Mouse (Mus musculus) layer of hippocampus, postnatal 14 days (tissue): Measurements from ENCODE around the gene Supt4a. TPM values are rescaled to one million over a fixed set of nuclear protein-coding genes. Genes with fewer than 3 reads are reported as not detected.

ENCODE experiments used
- DNase-seq, 2 experiments: peaks; one replicate each; pipeline ENCODE4 v3.0.0; 2021 to 2022; ENCODE audit warnings: low spot score in 2 of 2, mixed read lengths in 1 of 2
- total RNA-seq, 2 experiments: library from RNA; stranded (reverse); gene quantifications; 2 replicates each; pipeline ENCODE4 v1.2.3; 2021

Gene Supt4a
- total RNA-seq, 2 experiments from 2014 or later = 60.6 to 63.4 TPM

DNA sequence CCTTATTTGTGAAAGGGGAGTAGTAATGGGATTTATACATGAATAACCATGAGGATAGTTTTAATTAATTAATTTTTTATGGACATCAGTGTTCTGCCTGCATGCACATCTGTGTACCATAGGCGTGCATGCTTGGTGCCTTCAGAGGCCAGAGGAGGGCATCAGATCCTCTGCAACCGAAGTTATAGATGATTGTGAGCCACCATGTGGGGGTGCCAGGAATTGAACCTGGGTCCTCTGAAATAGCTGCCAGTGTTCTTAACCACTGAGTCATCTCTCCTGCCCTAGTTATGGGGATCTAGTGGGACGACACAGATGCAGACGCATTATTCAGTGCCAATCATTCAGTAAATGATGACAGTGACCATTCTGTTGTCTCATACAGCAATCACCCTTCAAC, 14.5 kb upstream of the Supt4a start:
- no peak for DNase-seq

DNA sequence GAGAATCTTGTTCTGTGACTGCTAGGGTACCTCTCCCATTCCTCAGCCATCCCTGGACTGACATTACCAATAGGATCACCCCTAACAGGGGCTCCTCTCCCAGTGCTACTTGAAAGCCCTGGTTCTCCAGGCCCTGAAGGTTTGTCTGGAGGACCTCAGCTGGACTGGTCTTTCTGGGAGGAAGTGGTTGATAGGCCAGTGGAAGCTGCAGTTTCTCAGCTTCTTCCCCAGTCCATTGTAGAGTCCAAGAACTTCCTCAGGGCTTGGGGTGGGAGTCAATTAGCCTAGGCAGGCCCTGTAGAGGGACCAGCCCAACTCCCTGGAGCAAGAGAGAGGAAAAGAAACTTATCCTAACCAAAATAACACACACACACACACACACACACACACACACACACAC, 11.8 kb upstream of the Supt4a start:
- no peak for DNase-seq

DNA sequence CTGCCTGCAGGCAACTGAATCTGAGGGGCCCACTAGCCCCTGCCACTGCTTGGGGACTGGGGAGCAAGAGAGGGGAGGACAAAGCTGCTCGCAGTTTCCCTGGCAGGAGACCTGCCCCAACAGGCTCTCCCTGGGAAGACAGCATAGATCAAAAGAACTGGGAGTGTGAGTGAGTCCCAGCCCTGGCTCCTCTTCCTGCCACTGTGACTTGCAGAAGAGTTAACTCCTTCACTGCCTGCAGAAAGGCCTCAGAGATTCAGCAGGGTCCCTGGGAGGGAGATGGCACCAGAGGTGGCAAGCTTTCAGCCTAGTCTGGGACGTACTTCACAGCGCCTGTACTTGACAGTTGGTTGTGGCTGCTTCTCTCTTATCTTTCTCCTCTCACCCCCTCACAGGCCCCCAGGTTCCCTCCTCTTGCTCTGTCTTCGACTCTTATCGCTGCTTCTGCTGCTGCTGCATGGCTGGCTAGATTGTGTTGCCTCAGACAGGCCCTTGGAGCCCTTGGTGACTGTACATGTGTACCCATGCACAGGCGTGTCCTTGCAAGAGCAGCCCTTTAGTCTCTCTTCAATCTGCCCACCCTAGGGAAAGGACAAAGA, 11.3 kb upstream of the Supt4a start:
- no peak for DNase-seq

DNA sequence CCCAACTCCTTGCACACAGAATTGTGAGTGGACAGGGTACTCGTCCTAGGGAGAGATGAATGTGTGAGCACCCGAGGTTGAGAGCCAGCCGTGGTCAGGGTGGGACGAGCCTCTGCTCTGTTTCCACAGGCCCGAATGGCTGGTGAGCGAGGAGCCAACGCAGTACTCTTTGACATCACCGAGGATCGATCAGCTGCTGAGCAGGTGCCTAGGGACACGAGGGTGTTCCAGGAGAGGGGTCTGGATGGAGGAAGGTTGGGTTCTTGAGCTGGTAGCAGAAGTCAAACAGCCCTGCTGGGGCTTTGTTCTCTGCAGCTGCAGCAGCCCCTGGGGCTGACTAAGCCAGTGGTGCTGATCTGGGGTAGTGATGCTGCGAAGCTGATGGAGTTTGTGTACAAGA, 10.3 kb upstream of the Supt4a start:
- no peak for DNase-seq

DNA sequence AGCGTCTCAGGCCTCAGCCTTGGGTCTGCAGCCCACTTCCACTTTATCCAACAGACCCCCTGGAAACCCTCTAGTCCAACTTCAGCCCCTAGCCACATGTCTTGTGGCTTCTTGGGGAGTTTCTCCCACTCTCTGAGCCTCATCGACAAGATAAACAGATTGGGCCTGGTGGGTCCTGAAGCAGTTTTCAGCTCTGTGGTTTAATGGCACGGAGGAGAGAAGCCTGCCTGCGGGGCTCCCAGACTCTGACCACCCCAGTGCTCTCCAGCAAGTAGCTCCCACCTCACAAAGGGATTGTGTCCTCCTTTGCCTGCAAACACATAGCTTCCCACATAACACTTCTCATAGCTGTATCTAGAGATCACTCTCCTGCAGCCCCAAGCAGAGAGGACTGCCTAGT, 9.9 kb upstream of the Supt4a start:
- no peak for DNase-seq

DNA sequence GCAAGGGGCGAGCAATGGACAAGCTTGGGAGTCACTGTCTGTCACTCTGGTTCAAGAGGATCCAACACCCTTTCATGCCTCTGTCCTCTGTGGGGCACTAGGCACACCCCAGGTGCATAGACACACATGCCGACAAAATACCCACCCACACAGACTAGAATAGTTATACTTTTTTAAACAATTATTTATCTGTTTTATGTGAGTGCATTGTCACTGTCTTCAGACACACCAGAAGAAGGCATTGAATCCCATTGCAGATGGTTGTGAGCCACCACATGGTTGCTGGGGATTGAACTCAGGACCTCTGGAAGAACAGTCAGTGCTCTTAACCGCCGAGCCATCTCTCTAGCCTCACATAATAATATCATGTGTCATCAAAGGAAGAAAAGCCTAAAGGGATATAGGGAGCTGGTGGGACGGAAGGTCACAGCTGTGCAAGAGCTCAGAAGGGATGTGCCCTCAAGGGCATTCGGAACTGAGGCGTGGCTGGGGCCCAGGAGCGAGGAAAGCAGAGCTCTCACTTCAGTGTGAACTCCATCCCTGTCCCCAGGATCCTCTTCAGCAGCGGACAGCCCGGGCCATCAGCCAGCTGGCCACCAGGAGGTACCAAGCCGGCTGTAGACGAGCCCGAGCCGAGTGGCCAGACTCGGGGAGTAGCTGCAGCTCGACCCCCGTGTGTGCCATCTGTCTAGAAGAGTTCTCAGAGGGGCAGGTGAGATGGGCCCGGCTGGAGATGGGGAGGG, 8.3 kb upstream of the Supt4a start:
- DNase-seq = no peak

DNA sequence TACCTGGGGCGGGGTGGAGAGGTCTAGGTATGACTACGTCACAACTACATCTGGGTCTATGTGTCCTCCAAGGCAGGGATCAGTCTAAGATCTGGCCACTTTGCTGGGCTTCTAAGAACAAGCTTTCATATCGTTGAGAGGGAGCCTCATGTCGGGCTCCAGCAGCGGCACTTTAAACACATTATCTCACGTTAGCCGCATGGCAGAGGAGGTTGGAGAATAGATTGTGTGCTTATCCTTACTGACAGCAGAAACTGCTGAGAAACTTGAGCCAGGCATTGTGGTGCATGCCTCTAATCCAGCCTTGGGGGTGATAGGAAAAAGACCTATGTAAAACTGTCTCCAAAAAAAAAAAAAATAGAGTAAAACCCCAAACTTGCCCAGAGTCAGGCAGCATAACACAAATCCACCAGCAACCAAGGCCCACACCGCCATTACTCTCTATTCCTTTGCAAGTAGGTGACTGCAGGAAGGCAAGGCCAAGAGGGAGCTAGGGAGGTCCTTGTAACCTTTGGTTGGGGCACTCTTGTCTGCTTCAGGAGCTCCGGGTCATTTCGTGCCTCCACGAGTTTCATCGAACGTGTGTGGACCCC, 7.7 kb upstream of the Supt4a start:
- DNase-seq = no peak

DNA sequence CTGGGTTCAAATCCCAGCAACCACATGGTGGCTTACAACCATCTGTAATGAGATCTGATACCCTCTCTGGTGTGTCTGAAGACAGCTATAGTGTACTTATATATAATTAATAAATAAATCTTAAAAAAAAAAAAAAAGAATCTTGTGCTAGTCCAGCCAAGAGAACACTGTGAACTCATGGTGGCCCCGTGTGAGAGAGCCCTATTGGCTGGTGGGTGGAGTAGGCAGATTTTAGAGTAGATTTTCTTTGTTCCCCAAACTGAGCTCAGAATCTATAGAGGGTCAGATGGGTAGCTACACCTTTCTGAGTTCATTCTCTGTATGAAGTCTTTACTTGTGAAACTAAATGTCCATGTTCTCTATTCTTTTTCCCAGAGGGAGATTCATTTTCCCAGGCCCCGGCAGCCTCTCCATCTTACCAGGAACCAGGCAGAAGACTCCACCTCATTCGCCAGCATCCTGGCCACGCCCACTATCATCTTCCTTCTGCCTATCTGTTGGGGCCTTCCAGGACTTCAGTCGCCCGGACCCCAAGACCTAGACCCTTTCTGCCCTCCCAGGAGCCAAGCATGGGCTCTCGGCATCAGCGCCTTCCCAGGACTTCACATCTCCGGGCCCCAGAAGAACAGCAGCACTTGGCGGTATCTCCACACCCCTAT, 6.6 kb upstream of the Supt4a start:
- DNase-seq = no peak

DNA sequence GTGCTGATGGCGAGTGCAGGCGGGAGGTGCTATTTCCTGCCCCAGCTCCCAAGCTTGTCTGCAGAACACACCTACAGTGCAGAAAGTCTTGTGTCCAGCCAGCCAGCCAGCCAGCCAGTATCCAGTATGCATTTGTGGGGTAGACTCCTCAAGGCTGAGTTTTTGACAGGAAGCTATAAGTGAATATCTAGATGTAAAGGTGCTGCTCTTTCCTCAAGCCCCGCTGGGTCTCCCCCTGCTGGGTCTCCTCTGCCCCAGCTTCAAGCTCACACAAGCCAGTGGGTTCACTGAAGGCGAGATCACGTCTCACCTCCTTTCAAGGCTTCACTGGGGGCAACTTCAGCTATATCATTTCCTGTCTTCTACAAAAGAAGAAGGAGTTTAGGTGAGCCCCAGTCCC, 3.0 kb upstream of the Supt4a start:
- no peak for DNase-seq

DNA sequence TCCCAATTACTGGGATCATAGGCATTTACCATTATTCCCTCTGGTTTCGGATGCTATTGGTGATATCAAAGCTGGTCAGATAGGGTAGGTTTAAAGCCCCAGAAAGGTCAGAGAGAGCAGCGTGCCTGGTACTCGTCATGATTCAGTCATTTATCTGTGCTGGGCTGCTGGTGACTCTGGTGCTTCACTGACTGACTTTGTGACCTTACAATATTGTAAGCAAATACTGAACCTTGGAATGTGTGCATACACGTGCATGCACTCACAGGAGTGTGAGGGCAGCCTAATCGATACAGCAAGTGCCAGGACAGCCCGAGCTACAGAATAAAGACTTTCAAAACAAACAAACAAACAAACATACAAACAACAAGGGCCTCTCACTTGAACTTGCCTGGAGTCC, 1.7 kb upstream of the Supt4a start:
- no peak for DNase-seq

DNA sequence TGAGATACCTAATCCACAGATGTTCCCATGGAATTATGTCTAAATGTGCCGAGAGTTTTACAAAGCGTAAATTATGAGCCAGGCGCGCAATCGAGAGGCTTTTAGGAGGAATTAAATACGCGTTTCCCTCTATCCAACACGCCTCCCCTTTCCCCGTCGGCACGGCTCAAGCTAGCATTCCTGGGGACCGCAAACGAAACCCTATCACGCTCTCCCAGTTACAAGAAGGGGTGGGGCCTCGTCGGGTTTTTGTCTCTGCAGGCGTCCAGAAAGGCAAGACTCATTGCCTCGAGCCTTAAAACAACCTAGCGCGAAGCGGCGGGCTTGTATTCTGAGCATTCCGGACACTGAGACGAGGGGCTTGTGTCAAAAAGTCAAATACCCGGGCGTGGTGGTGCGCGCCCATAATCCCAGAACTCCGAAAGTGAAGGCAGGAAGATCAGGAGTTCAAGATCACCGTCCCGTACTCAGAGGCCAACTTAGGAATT, 661 bp upstream of the Supt4a start:
- peak in 1 of 2 experiments; percentile 39 for DNase-seq

DNA sequence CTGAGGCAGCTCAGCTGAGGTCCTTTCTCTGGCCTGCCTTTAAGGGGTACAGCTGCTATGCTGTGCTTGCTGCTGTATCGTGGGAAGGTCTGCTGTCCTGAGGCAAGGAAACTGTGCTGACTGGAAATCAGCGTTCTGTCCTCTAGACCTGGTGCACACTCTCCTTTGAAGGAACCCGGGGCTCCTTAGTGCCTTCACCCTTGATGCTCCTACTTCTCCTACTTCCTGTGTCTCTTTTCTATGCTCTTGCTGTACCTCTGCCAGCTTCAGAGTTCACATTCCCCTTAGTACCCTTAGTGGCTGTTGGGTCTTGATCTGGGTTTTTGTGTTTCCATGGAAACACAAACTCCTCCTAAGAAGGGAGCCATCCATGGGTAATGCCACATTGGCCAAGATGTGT, 6.3 kb downstream of the Supt4a start:
- DNase-seq = no peak

DNA sequence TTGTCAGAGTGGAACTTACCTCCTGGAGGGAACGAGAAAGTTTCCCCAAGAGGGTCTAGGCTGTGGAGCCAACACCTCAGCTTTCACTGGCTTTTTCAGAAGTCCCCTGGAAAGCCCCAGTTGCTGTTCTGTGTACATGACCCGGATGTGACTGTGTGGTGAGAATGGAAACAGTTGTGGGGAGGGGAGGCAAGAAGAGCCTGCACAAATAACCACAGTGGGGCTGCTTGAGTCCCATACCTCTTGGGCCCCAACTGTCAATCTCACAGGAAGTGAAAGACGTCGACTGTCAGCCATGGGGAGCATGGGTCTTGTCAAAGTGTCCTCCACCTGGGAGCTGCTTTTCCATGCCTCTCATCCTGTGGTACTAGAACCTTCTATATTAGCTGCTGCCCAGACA, 7.6 kb downstream of the Supt4a start:
- no peak for DNase-seq

DNA sequence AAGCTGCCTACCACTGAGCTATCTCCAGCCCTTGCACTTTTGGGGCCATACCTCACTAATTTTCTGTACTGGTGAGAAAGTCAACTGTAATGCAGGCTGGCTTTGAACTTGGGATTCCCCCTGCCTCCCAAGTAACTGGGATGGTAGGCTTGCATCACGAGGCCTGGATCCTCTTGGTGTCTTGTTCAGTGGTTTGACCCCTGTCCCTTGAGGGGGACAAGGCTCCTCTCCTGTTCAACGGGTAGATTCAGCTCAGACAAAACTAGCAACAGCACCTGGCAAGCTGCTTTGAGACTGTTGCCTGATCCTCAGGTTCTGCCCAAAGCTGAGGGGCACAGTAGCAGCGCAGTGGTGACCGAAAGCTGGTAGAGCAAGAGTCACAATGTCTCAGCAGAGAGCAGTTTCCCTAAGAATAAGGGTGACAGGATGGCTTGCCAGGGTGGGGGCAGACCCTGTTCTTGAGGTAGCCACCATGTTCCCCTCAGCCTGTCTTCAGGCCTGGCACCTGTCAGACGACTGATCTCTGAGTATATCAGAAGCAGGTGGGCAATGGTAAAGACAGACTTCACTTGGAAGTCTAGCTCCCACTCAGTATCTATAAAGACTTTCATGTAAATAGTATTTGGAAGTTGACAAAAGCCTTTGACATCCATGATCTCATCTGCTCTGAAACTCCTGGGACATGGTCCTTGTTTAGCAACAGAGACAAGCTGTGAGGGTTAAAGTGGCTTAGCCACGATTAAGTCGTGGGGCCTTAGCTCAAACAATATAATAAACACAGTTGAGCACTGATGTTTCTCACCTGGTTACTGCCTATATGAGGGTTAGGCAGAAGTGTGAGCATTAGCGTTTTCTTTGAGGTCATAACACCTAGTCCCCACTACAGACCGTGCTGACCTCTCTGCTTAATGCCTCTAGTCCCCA, 8.5 kb downstream of the Supt4a start:
- DNase-seq = no peak

DNA sequence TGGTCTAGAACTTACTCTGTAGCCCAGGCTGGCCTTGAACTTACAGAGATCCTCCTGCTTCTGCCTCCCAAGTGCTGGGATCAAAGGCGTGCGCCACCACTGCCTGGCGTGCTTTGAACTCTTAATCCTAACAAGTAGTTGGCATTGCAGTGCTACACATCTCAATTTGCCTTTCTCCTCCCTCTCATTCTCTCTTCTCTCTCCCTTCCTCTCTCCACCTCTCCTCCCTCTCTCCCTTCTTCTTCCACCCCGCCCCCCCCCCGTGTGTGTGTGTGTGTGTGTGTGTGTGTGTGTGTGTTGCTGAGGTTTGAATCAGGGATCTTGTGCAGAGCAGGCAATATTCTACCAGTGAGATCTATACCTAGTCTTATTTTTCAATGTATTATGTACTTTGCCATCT, 10.0 kb downstream of the Supt4a start:
- DNase-seq = no peak

DNA sequence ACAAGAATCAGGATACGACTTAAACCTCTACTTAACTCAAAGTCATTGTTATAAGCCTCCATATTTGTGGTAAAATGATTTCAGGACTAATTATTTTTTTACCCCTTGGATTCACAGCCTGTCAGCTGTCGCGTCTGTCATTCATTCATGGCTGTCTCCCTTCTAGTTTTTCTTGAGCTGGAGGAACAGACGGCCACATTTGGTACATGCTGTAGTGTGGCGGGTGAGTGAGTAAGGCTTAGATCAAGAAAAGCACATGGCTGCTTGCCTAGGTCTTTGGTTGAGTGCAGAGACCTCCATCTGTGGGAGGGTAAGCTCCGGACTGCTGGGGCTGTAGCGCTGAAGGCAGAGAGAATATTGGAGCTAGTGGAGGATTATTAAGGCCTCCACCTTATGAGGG, 10.4 kb downstream of the Supt4a start:
- DNase-seq = no peak

DNA sequence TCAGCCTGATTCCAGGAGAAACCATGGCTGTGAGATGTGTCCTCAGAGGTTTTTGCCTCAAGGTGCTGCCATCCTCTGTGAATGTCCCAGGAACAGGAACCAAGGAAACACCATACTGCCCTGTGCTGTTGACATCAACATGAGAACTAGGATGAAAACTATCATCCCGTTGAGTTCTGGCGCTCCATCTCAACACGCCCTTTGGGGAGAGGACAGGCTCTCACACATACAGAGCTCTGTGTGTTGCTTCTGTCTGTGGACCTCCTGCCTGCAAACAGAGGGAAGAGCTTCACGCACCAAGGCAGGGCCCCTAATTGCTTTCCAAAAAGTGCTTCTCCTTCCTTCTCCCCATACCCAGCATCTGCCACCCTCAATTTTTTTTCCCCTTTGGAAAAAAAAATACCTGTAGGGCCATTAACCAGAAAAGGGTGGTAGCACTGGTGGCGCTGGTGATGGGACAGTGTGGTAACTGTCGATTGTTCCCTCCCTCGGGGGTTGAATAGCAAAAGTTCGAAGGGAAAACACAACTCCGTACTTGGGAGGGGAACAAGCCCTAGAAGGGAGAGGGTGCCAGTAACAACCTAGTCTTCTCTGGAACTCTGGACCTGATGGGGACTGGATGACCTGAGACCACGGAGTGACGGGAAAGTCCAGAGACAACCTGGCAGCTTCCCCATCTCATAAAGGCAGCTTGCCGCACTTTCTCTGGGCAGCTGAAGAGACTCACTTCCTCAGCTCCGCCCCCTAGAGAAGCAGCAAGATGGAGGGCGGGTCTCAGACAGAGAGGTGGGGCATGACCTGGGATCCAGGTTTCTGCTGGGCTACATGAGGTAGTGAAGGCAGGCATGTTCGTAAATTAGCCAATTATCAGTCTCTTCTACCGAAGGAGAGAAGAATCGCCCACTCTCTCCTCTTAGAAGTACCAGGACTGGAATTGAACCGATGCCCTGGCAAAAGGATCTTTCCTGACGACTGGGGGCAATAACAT, 11.1 kb downstream of the Supt4a start:
- DNase-seq = no peak

DNA sequence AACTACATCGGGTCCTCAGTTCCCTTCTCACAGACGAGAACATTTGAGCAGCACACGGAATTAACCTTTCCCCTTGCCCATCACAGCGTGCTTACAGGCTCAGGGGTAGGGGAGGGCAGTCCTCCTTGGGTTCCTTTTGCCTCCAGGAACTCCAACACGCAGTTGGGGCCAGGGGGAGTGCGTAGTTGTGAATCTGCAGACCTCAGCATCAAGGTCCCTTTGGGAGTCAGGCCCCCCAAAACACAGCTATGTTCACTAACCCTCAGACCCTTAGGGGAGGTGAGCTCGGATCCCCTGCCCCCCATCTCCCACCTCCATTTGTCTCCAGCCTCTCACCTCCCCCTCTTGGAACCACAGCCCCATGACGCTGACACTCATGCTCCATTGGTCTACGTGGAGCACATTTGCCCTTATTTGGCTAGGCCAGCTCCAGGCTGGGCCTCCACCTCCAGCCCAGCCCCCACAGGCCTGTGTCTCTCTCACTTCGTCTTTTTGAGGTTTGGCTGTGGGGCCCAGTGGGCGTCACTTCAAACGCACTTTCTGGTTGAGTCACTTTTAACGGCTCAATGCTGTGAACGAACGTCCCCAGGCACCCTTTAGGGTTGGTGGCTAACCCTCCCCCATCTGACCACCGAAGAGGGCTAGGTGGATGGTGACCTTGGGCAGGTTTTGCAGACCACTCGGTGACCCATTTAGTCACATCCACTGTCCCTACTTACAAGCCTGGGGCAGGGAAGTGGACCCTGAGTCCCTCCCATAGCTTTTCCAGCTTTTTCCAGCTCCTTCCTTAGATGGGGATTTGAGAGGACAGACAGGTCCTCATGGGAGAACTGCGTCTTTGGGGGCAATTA, 12.1 kb downstream of the Supt4a start:
- no peak for DNase-seq

DNA sequence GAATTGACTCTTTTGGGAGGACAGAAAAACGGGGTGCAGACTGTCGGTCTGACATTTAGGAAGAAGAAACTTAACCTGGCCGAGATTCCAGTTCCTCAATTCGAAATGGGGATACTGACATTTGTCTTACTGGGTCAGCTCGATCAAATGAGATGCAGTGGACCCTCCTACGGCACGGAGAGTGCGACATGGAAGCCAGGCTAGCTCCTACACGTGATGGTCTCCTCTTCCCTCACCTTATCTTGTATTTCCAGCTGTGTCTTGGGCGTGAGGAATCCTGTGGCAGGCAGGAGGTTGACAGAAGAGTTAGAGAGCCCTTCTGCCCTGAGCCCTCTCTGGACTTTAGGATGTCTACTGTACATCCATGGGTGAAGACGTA, 12.7 kb downstream of the Supt4a start:
- no peak for DNase-seq
